Comparison of ENCODE assay signal across 9 mouse cellular contexts in the genomic region with DNA sequence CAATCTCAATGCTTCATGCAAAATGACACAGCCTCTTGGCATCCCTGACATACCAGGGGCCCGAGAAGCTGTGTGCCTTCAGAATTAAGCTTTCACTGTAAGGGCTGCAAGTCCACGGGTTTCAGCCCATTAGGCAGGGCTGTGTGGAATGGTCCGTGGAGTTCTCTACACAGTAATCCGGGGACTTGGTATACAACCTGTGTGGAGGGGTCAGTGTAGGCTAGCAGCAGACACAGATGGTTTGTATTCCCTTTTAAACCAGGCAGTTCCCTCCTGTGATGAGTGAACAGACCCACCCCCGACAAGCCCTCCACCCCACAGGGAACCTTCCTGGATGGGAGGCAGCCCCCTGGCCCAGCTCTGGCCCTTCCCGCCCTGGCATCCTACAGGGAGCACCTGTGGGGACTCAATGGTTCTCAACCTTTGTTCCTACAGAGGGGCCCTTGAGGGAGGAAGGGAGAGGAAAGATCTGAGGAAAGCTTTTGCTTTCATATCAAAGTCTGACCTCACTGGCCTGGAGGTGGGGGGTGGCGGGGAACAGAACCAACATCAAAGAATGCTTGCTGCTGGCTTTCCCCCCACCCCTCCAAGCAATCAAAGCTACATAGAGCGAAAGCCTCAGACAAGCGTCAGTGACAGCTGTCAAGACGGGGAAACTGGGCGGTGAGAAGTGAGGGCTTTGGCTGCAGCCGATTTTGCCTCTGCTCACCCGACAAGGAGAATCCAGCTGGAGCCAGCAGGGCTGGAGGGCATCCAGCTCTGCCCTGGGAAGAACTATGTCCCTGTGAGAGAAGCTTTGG.
DNase-seq lines count a peak whose midpoint lies in the region; ATAC-seq and TF ChIP-seq lines count a peak whose summit lies in the region.
"Had no signal": no experiment of that assay in that cellular context is flagged by ENCODE, and none has a peak within 500 bp of the region (broad histone marks: within the 10 kb centered on the region; RNA-seq: fewer than 3 reads in every experiment).

No protein-coding gene starts in this region.

- peak overlapping the region; percentile 30 for H3K4me3 ChIP-seq in gastrocnemius, adult 2 months
- no peak overlapping the region for H3K4me3 ChIP-seq in embryonic fibroblast, embryonic 13.5 days (ENCODE audit: insufficient read depth, low read length)
- H3K4me3 ChIP-seq in hindbrain, embryonic 15.5 days = no peak overlapping the region

- DNase-seq in gastrocnemius, adult 2 months = peak; percentile 61
- no peak for DNase-seq in gastrocnemius, postnatal 10 days
- peak; percentile 81 for DNase-seq in lung, postnatal 10 days
- no peak for DNase-seq in left cerebral cortex, adult 11 months (ENCODE audit: low spot score)
- DNase-seq in layer of hippocampus, postnatal 36 days = no peak
- DNase-seq: right cerebral cortex, adult 18-20 months had no signal

- H3K4me2 ChIP-seq in hindbrain, embryonic 15.5 days = no peak overlapping the region

- no peaks in the 10 kb centered on the region for H3K9me3 ChIP-seq in hindbrain, embryonic 15.5 days

- 0 out of 2 replicates have a peak, but pooled peaks cover 2% of the 10 kb centered on the region for H3K27me3 ChIP-seq in hindbrain, embryonic 15.5 days

- H3K27ac ChIP-seq in gastrocnemius, adult 2 months = peak overlapping the region; percentile 55
- H3K27ac ChIP-seq in embryonic fibroblast, embryonic 13.5 days (ENCODE audit: insufficient read depth, low read length) = peak overlapping the region; percentile 28
- H3K27ac ChIP-seq in hindbrain, embryonic 15.5 days (replicated peaks) = no peak overlapping the region

- no peaks in the 10 kb centered on the region for H3K36me3 ChIP-seq in hindbrain, embryonic 15.5 days

- TF ChIP-seq CTCF in gastrocnemius, adult 2 months (IDR thresholded peaks at IDR 0.05) = no peak
- no peak for TF ChIP-seq CTCF in embryonic fibroblast, embryonic 13.5 days (IDR thresholded peaks at IDR 0.05; ENCODE audit: borderline replicate concordance, insufficient read depth, low read length)

- H3K4me1 ChIP-seq in embryonic fibroblast, embryonic 13.5 days (ENCODE audit: control insufficient read depth, insufficient read depth, low read length) = peaks cover 25% of the 10 kb centered on the region
- H3K4me1 ChIP-seq in hindbrain, embryonic 15.5 days (replicated peaks) = peaks cover 24% of the 10 kb centered on the region

- H3K9ac ChIP-seq in hindbrain, embryonic 15.5 days = no peak overlapping the region

- intact Hi-C loops in gastrocnemius, adult 2 months (cut with DNase I) = no loop called here

- ATAC-seq in hindbrain, embryonic 15.5 days (ENCODE audit: low FRiP score, low read depth) = 0 out of 2 replicates have a peak, but pooled peaks have one; percentile 24
- ATAC-seq in monocyte, adult 5-6 weeks (replicated peaks; ENCODE audit: insufficient number of reproducible peaks, low FRiP score, low TSS enrichment, poor library complexity, severe bottlenecking) = no peak

- TF ChIP-seq POLR2A in embryonic fibroblast, embryonic 13.5 days (IDR thresholded peaks at IDR 0.05; ENCODE audit: low read depth, low read length) = no peak

- WGBS in hindbrain, embryonic 15.5 days = 17% methylated on average over 13 of the region's 13 CpGs

Comparison
In these comparisons a context has a peak if more than half of its experiments do, and no peak if none do; other contexts are left out.
1. DNase-seq: peak in gastrocnemius, adult 2 months (single experiment) and lung, postnatal 10 days (single experiment); none in gastrocnemius, postnatal 10 days (single experiment), left cerebral cortex, adult 11 months (single experiment) and layer of hippocampus, postnatal 36 days (0 of 2).